In the genomic region with DNA sequence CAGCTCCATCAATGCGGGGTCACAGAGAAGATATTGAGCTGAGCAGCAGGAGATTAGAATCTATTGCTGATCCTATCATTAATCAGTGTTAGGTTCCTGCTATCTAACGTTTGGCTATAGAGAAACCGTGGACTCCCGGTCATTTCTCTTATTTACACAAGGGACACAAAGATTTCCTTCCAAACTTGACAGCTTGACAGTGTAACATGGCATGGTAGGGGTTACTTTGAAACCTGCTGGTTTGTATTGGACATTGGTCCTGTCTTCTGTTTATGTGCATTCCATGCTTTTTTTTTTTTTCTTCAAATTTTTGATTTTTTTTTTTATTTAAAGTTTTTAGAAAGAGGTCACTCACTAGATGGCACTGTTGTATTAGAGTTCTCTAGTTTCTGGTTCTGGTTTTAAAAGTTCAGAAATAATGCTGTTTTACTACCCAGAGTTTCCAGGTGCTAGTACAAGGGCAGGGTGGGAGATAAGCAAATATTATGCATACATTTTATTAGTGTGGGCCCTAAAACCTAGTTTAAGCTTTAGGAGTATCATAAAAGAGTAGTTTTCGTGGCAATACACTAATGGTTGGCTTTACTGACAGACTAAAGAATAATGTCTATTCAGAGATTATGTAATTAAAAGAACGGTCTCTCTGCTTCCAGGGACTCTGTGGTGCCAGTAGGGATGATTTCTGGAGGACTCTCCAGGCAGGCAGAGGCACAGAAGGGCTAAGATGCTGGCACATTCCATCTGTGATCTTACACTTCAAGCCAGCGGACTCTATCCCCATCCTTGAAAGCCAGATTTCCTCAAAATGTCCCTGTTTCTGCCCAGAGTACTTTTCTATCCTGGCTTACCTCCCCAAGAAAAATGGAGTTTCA, we compare ENCODE assay signal across 9 mouse cellular contexts.
DNase-seq lines count a peak whose midpoint lies in the region.
"Had no signal": no experiment of that assay in that cellular context is flagged by ENCODE, and none has a peak within 500 bp of the region (broad histone marks: within the 10 kb centered on the region; RNA-seq: fewer than 3 reads in every experiment).

No protein-coding gene starts in this region.

- peak; percentile 14 for DNase-seq in kidney, adult 9 months
- no peak for DNase-seq in kidney, adult 8-10 months
- DNase-seq in 3T3-L1 (ENCODE audit: low read depth, low spot score) = peak; percentile 56
- DNase-seq in A20 (ENCODE audit: low read depth, low spot score) = peak; percentile 5
- DNase-seq in induced T-regulatory cell, adult 2 months (ENCODE audit: low read depth) = peak; percentile 7
- no peak for DNase-seq in thymus, postnatal 4 days
- DNase-seq in cerebellum, adult 8-10 months = no peak
- DNase-seq in cerebellum, adult 18-20 months = no peak
- DNase-seq: layer of hippocampus, adult 9-11 months had no signal

Comparison
In these comparisons a context has a peak if more than half of its experiments do, and no peak if none do; other contexts are left out.
1. DNase-seq: peak in kidney, adult 9 months (single experiment), 3T3-L1 (single experiment), A20 (single experiment) and induced T-regulatory cell, adult 2 months (single experiment); none in kidney, adult 8-10 months (0 of 2), thymus, postnatal 4 days (single experiment), cerebellum, adult 8-10 months (single experiment) and cerebellum, adult 18-20 months (0 of 2).